Mouse (Mus musculus): ENCODE measurements around the gene Slc35a3. TPM values are rescaled to one million over a fixed set of nuclear protein-coding genes. Genes with fewer than 3 reads are reported as not detected.

The Slc35a3 gene
- 7.9 and 8.2 TPM in 2 replicates for polyA plus RNA-seq (2015; fragmentation: Nextera tagmentation; extraction: Ambion mirVana)

GRCm38 (mm10) chr3:116712436-116712881 is at the start of gene Slc35a3:
Slc35a3 (minus strand) TSS chr3:116712831.

GRCm38 (mm10) chr3:116681160-116681559 is 31.5 kb downstream of the Slc35a3 start, which contains the start of gene Gm43191:
Gm43191 (minus strand) TSS chr3:116681260.

GRCm38 (mm10) chr3:116662463-116662863 is 50.2 kb downstream of the Slc35a3 start, which contains the start of gene Mfsd14a:
Mfsd14a (minus strand) TSS chr3:116662677.

Other genes with a start within 250 kb of the Slc35a3 start
- gene Rtca, start 204.6 kb downstream of the Slc35a3 start, polyA plus RNA-seq (2015; fragmentation: Nextera tagmentation; extraction: Ambion mirVana) = 37.6 and 38.0 TPM in 2 replicates
- gene Dbt, start 199.8 kb downstream of the Slc35a3 start, polyA plus RNA-seq (2015; fragmentation: Nextera tagmentation; extraction: Ambion mirVana) = 4.1 and 5.6 TPM in 2 replicates
- gene Lrrc39, start 149.9 kb downstream of the Slc35a3 start, polyA plus RNA-seq (2015; fragmentation: Nextera tagmentation; extraction: Ambion mirVana) = 3.2 and 4.8 TPM in 2 replicates
- 17.6 and 22.0 TPM in 2 replicates for gene Sass6, start 117.8 kb downstream of the Slc35a3 start, polyA plus RNA-seq (2015; fragmentation: Nextera tagmentation; extraction: Ambion mirVana)
- gene Trmt13, start 98.2 kb downstream of the Slc35a3 start, polyA plus RNA-seq (2015; fragmentation: Nextera tagmentation; extraction: Ambion mirVana) = 15.7 and 17.5 TPM in 2 replicates
- 34.6 and 40.5 TPM in 2 replicates for gene Mfsd14a, start 50.2 kb downstream of the Slc35a3 start, polyA plus RNA-seq (2015; fragmentation: Nextera tagmentation; extraction: Ambion mirVana)
- gene Gm43191, start 31.6 kb downstream of the Slc35a3 start, polyA plus RNA-seq (2015; fragmentation: Nextera tagmentation; extraction: Ambion mirVana) = not detected in 2 replicates
- gene Agl, start 95.3 kb upstream of the Slc35a3 start, polyA plus RNA-seq (2015; fragmentation: Nextera tagmentation; extraction: Ambion mirVana) = 6.4 and 8.1 TPM in 2 replicates
- gene Frrs1, start 146.6 kb upstream of the Slc35a3 start, polyA plus RNA-seq (2015; fragmentation: Nextera tagmentation; extraction: Ambion mirVana) = 20.6 and 22.1 TPM in 2 replicates